Mouse (Mus musculus): Measurements from ENCODE around the gene Flnb.

- no peak for TF ChIP-seq GATA1 (IDR thresholded peaks at IDR 0.05; ENCODE audit: borderline replicate concordance, low read length)
- TF ChIP-seq FLI1 (IDR thresholded peaks at IDR 0.05; ENCODE audit: low read length), result no peak
These were observed 33.2 kb downstream of the Flnb start for GRCm38 (mm10) chr14:7850913-7851312.

All from megakaryocyte, embryonic 14.5 days (primary cell).